Mouse (Mus musculus): ENCODE measurements around the gene Copz2.
"Not testable (repeated sequence)": the region's sequence is repeated elsewhere in the genome, so short reads cannot be mapped to it uniquely, and the experiment has no call there.

Copz2 gene

GRCm38 (mm10) chr11:96849681-96850467 is at the start of gene Copz2:
TSS of gene Copz2 (plus strand) at chr11:96849870.
- no peak for DNase-seq

GRCm38 (mm10) chr11:96805606-96806005 is 44.1 kb upstream of the Copz2 start:
- no peak for DNase-seq

- DNase-seq = no peak
Measured at GRCm38 (mm10) chr11:96808066-96808465, 41.6 kb upstream of the Copz2 start.

- DNase-seq = no peak
Measured at GRCm38 (mm10) chr11:96809562-96810235, 40.0 kb upstream of the Copz2 start.

GRCm38 (mm10) chr11:96811188-96811587 is 38.5 kb upstream of the Copz2 start:
- not testable (repeated sequence) for DNase-seq

DNA sequence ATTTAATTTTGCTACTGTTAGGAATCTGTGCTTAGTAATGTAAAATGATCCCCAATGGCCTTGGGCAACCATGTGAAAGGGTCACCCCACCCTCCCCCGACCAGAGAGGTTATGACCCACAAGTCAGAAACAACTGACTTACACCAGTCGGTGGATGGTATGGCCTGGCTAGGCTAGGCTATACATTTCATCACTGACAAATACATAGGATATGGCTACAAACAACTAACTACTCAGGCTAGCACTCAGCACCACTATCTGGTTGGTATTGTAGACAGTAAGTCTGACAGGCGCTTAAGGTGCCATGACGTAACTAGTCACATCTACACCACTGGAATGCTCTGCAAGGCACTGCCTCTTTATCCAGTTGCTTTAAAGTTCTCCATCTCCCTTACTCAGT is 36.2 kb upstream of the Copz2 start:
- DNase-seq = no peak

DNA sequence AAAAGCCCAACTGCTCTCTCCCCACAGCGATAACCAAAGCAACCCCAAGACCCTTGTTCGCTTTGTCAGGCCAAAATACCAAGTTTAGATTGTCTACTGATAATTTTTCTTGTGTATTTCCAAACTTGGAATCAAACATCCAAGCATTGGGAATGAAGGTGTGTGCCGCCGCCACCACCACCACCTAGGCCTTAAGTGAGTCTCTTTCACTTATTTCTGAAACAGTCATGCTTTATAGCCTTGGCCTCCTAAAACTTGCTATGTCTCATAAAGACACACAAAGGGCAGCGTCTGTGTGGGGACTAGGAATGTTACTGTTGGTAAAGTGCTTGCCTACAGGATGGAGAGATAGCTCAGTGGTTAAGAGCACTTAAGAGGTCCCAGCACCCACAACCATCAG is 35.8 kb upstream of the Copz2 start:
- DNase-seq = no peak

- no peak for DNase-seq
Measured at GRCm38 (mm10) chr11:96814443-96814842, 35.2 kb upstream of the Copz2 start.

GRCm38 (mm10) chr11:96815895-96816294 is 33.8 kb upstream of the Copz2 start:
- no peak for DNase-seq

- no peak for DNase-seq
Measured at GRCm38 (mm10) chr11:96816494-96816893, 33.2 kb upstream of the Copz2 start.

DNA sequence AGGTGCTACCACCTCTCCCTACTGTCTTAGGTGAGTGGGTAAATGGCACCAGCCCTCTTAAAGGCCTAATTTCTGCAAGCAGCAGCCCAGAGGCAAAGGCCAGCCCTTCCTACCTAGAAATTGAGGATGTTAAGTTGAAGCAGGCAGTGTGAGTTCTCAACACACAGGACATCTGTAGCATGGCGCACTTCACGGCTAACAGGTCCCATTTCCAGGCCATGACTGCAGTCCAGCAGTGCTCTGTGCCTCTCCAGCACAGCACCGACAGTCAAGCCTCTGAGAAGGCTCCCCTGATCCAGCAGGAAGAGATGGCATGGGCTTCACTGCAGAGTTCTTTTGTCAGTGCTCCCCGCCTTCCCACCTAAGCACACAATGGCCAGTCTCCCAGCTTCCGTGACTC is 32.7 kb upstream of the Copz2 start:
- no peak for DNase-seq

- DNase-seq = no peak
Measured at GRCm38 (mm10) chr11:96818128-96818710, 31.5 kb upstream of the Copz2 start.

GRCm38 (mm10) chr11:96821956-96822355 is 27.7 kb upstream of the Copz2 start:
- no peak for DNase-seq

GRCm38 (mm10) chr11:96822675-96823470 is 26.8 kb upstream of the Copz2 start:
- no peak for DNase-seq

DNA sequence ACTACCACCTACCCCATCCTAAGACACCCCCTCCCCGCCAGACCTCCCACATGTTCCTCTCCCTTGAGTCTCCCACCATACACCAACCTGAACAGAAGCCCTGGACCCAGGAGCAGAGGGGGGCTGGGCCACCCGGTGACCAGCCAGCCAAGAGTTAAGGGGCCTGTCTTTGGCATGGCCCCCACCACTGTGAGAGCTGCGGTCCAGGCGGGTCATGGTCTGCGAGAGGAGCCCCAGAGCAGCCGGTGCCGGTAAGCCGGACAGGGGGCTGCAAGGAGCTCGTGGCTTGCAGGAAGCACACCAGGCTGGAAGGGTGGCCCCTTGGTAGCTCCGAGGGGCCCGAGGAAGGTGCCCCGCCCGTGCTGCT is 26.2 kb upstream of the Copz2 start:
- DNase-seq = no peak

GRCm38 (mm10) chr11:96823880-96824782 is 25.5 kb upstream of the Copz2 start:
- DNase-seq = peak; percentile 90

GRCm38 (mm10) chr11:96824783-96825495 is 24.7 kb upstream of the Copz2 start:
- DNase-seq = peak; percentile 48

DNA sequence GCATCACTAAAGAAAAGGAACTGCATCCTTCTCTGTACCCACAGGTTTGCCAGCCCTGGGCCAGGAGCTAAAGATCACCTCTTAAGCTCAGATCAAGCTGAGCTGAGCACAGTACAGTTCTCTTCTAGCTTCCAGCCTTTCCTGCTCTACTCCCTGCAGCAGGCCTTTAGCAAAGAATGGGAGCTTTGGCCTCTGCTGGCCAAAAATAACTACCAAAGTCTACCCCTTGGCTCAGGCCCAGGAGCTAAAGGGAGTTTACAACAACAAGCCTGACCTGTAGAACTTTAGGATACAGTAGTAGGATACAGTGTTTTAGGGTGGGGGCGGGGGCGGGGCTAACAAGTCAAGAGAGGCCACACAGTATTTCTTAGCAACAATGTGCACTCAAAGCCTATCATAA is 23.2 kb upstream of the Copz2 start:
- DNase-seq = no peak

DNA sequence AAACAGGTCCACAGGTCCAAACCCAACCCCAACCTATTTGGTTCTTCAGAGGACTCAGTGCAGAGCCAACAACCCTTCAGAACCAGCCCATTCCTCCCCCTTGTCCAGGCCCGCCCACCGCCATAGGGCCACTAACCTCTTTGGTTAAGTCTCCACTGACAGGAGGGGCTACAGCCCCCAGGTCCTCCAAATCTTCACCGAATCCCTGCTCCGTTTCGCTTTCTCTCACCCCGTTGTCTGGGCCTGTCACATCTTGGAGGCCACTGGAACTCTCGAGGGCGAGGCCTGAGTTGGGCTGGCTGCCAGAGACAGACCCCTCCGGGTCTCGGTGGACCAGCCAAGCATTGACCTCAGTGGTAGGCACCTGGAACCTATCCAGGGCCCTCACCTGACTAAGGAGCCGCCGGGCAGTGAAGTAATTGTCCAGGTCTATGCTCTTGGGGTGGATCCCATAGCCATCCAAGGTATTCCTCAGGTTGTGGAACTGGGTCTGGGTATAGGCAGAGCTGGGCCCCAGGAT is 22.5 kb upstream of the Copz2 start:
- DNase-seq = peak; percentile 10

DNA sequence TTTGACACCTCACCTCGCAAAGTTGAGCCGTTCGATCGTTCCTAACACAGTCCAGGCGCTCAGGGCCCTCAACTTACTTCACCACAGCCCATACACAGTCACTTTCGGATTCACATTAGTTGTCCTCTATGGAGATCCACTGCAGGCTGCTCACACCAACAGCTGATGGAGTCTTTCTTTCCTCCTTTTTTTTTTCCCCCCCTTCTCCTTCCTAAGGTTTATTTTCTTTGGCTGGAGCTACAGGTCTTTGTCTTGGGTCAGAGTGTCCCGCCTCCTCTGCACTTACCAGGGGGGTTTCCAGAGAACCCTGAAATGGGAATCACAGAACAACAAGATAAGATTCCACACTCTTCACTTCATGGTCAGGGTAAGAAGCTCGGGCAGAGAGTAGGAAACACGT is 21.8 kb upstream of the Copz2 start:
- no peak for DNase-seq

DNA sequence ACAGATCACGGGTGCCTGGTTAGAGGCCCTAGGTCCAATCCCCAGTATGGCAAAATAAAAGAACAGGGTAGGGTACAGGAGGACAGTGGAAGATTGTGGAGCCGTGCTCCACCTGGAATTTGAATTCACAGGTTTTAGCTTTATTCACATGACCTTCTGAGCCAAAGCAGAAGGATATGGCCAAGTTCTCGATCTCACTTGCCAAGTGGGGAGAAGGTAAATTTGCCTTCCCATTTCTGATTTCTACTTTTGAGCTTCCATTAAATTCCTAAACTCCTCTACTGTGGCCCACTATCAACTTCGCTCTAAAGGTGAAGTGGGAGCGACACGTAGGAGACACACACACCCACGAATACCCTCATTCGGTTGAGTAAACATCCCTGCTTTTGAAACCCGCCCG is 20.8 kb upstream of the Copz2 start:
- no peak for DNase-seq

All from right cerebral cortex, postnatal 25 days (tissue).